Mouse (Mus musculus): ENCODE results near the gene Ercc6. TPM values are rescaled to one million over a fixed set of nuclear protein-coding genes. Genes with fewer than 3 reads are reported as not detected.

Gene Ercc6
- polyA plus RNA-seq, 1 experiment from 2014 or later = 12.7 TPM

- TF ChIP-seq CTCF (IDR thresholded peaks at IDR 0.05; ENCODE audit: low read depth) = no peak
- Histone ChIP-seq H3K4me3 (replicated peaks; ENCODE audit: low read depth, low read length) (no peak overlapping the region), H3K27ac (no peak overlapping the region), H3K4me1 (replicated peaks; ENCODE audit: insufficient read depth, low read length) (0 out of 2 replicates have a peak, but pooled peaks cover 3% of the 10 kb centered on the region), H3K36me3 (ENCODE audit: insufficient read depth, low read length) (no peaks in the 10 kb centered on the region), H3K4me2 (ENCODE audit: low read length) (no peak overlapping the region), H3K9ac (ENCODE audit: low read depth, low read length) (no peak overlapping the region), H3K27me3 (ENCODE audit: insufficient read depth, low read length) (peaks cover 87% of the 10 kb centered on the region), H3K9me3 (replicated peaks; ENCODE audit: low read length) (no peaks in the 10 kb centered on the region)
- no peak for DNase-seq (ENCODE audit: low spot score)
- no peak for ATAC-seq (replicated peaks; ENCODE audit: low FRiP score, low read depth)
- 8% methylated on average over 23 of the region's 23 CpGs for WGBS
Observed at GRCm38 (mm10) chr14:32598437-32599219, 85.3 kb downstream of the Ercc6 start.

GRCm38 (mm10) chr14:32599290-32600041 lies 86.1 kb downstream of the Ercc6 start, which contains the start of gene Prrxl1:
Prrxl1 (plus strand) TSS chr14:32599407.
- no peak for TF ChIP-seq CTCF (IDR thresholded peaks at IDR 0.05; ENCODE audit: low read depth)
- Histone ChIP-seq H3K4me1 (replicated peaks; ENCODE audit: insufficient read depth, low read length) (0 out of 2 replicates have a peak, but pooled peaks cover 3% of the 10 kb centered on the region), H3K4me2 (ENCODE audit: low read length) (peak within 1 kb of the TSS; percentile 28; the same call in 1 of the 2 replicates), H3K4me3 (replicated peaks; ENCODE audit: low read depth, low read length) (peak within 1 kb of the TSS; percentile 17; the same call in 1 of the 2 replicates), H3K9me3 (replicated peaks; ENCODE audit: low read length) (no peaks in the 10 kb centered on the region), H3K9ac (ENCODE audit: low read depth, low read length) (no peak within 1 kb of the TSS), H3K36me3 (ENCODE audit: insufficient read depth, low read length) (no peaks in the 10 kb centered on the region), H3K27ac (no peak within 1 kb of the TSS), H3K27me3 (ENCODE audit: insufficient read depth, low read length) (peaks cover 92% of the 10 kb centered on the region)
- no peak for ATAC-seq (replicated peaks; ENCODE audit: low FRiP score, low read depth)
- DNase-seq (ENCODE audit: low spot score) = no peak
- 1% methylated on average over 53 of the region's 53 CpGs for WGBS

- DNase-seq (ENCODE audit: low spot score) = no peak
- no peak overlapping the region for H3K9ac ChIP-seq (ENCODE audit: low read depth, low read length)
- no peak for ATAC-seq (replicated peaks; ENCODE audit: low FRiP score, low read depth)
- no peaks in the 10 kb centered on the region for H3K36me3 ChIP-seq (ENCODE audit: insufficient read depth, low read length)
- H3K4me3 ChIP-seq (replicated peaks; ENCODE audit: low read depth, low read length) = no peak overlapping the region
- no peak overlapping the region for H3K4me2 ChIP-seq (ENCODE audit: low read length)
- no peak overlapping the region for H3K27ac ChIP-seq
- 2% methylated on average over 16 of the region's 16 CpGs for WGBS
- H3K27me3 ChIP-seq (ENCODE audit: insufficient read depth, low read length) = peaks cover 87% of the 10 kb centered on the region
- no peaks in the 10 kb centered on the region for H3K9me3 ChIP-seq (replicated peaks; ENCODE audit: low read length)
- no peak for TF ChIP-seq CTCF (IDR thresholded peaks at IDR 0.05; ENCODE audit: low read depth)
- 0 out of 2 replicates have a peak, but pooled peaks cover 3% of the 10 kb centered on the region for H3K4me1 ChIP-seq (replicated peaks; ENCODE audit: insufficient read depth, low read length)
Observed at GRCm38 (mm10) chr14:32600110-32600509, 86.8 kb downstream of the Ercc6 start.

GRCm38 (mm10) chr14:32605508-32605907 lies 92.2 kb downstream of the Ercc6 start:
- Histone ChIP-seq H3K27ac (no peak overlapping the region), H3K4me2 (ENCODE audit: low read length) (no peak overlapping the region), H3K9ac (ENCODE audit: low read depth, low read length) (no peak overlapping the region), H3K4me1 (replicated peaks; ENCODE audit: insufficient read depth, low read length) (no peaks in the 10 kb centered on the region), H3K27me3 (ENCODE audit: insufficient read depth, low read length) (peaks cover 34% of the 10 kb centered on the region), H3K9me3 (replicated peaks; ENCODE audit: low read length) (no peaks in the 10 kb centered on the region), H3K4me3 (replicated peaks; ENCODE audit: low read depth, low read length) (no peak overlapping the region), H3K36me3 (ENCODE audit: insufficient read depth, low read length) (no peaks in the 10 kb centered on the region)
- WGBS = 46% methylated on average over 15 of the region's 15 CpGs
- DNase-seq (ENCODE audit: low spot score) = no peak
- no peak for TF ChIP-seq CTCF (IDR thresholded peaks at IDR 0.05; ENCODE audit: low read depth)
- no peak for ATAC-seq (replicated peaks; ENCODE audit: low FRiP score, low read depth)

GRCm38 (mm10) chr14:32606316-32606715 lies 93.0 kb downstream of the Ercc6 start:
- Histone ChIP-seq H3K27ac (no peak overlapping the region), H3K9ac (ENCODE audit: low read depth, low read length) (no peak overlapping the region), H3K4me3 (replicated peaks; ENCODE audit: low read depth, low read length) (no peak overlapping the region), H3K9me3 (replicated peaks; ENCODE audit: low read length) (no peaks in the 10 kb centered on the region), H3K36me3 (ENCODE audit: insufficient read depth, low read length) (no peaks in the 10 kb centered on the region), H3K4me2 (ENCODE audit: low read length) (no peak overlapping the region), H3K4me1 (replicated peaks; ENCODE audit: insufficient read depth, low read length) (no peaks in the 10 kb centered on the region), H3K27me3 (ENCODE audit: insufficient read depth, low read length) (peaks cover 26% of the 10 kb centered on the region)
- TF ChIP-seq CTCF (IDR thresholded peaks at IDR 0.05; ENCODE audit: low read depth) = no peak
- no peak for ATAC-seq (replicated peaks; ENCODE audit: low FRiP score, low read depth)
- no peak for DNase-seq (ENCODE audit: low spot score)
- WGBS = 73% methylated on average over 8 of the region's 8 CpGs

GRCm38 (mm10) chr14:32609392-32609791 lies 96.1 kb downstream of the Ercc6 start:
- 20% methylated on average over 3 of the region's 3 CpGs for WGBS
- Histone ChIP-seq H3K27ac (no peak overlapping the region), H3K4me2 (ENCODE audit: low read length) (no peak overlapping the region), H3K4me3 (replicated peaks; ENCODE audit: low read depth, low read length) (no peak overlapping the region), H3K27me3 (ENCODE audit: insufficient read depth, low read length) (no peaks in the 10 kb centered on the region; the same call in 1 of the 2 replicates), H3K9ac (ENCODE audit: low read depth, low read length) (no peak overlapping the region), H3K36me3 (ENCODE audit: insufficient read depth, low read length) (no peaks in the 10 kb centered on the region), H3K9me3 (replicated peaks; ENCODE audit: low read length) (no peaks in the 10 kb centered on the region), H3K4me1 (replicated peaks; ENCODE audit: insufficient read depth, low read length) (no peaks in the 10 kb centered on the region)
- peak; percentile 46; the same call in 1 of the 2 replicates for ATAC-seq (replicated peaks; ENCODE audit: low FRiP score, low read depth)
- DNase-seq (ENCODE audit: low spot score) = peak; percentile 40
- peak; percentile 74 for TF ChIP-seq CTCF (IDR thresholded peaks at IDR 0.05; ENCODE audit: low read depth)
